Mouse (Mus musculus) mouse embryonic stem cell (cell line): ENCODE measurements at regions not wholly inside any gene's neighbourhood (a gene's known extent, or its start where the extent isn't known, plus 50 kb on each side); places are given as distances from the start of the nearest gene placed in this dataset.

Source experiments
- in situ Hi-C, 2 experiments: fragments of 300-500 bp; cut with MboI; formaldehyde crosslinking; loops; 1 replicate in 1 of 2; 3 replicates in 1 of 2; pipeline ENCODE4 v1.14.3; 2019 to 2020; ENCODE audit warnings: low sequenced_read_pairs in 2 of 2, low pct_unique_long_range_greater_than_20kb in 1 of 2, mixed read lengths in 1 of 2; ENCODE audit not compliant: unreplicated experiment in 1 of 2

DNA sequence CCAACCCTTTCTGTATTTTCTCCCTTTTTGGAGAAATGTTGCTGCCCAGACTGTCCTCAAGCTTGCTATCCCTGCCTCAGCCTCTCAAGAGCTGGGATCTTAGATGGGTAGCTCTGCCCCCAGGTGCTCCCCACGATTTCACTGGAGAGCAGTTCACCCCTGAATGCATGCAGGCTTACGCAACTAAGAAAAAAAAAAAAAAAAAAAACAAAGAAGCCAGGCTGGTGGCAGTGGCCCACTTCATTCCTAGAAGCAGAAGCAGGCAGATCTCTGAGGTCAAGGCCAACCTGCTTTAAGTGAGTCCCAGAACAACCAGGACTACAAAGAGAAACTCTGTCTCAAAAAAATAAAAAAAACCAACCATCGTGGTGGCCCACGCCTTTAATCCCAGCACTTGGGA lies 51.2 kb upstream of the Fbxo11 start:
- in situ Hi-C loops = no loop called here

DNA sequence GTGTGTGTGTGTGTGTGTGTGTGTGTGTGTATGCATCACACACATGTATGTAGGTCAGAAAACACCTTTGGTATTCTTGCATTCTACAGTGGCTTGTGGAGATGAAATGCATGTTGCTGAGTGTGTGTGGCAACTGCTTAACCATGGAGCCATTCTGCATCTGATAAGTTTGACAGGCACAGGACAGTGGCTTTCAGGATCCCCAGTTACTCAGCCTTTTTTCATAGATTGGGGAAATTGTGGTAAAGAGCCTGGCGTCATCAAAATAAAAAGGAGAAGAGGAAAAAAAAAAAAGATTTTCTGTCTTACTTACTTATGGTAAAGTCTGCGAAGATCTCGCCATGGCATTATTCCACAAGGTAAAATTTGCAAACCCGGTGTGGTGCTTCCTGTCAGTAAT lies 53.6 kb upstream of the Fbxo11 start:
- in situ Hi-C loops = no loop called here

DNA sequence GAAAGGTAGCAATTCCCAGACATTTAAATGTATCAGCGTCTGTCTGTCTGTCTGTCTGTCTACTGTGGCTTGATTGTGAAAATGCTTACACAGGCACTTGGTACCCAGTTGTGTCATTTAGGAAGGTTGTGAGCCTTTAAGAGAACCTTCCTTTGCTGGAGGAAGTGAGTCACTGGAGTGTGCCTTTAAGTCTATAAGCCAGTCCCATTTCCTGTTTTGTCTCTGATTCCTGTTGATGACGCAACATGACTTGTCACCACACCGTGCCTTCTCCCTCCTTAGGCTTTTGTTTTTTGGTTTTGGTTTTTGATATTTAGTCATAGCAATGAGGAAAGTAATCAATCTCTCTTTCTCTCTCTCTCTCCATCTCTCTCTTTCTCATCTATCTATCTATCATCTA lies 58.6 kb upstream of the Fbxo11 start:
- in situ Hi-C loops = no loop called here

DNA sequence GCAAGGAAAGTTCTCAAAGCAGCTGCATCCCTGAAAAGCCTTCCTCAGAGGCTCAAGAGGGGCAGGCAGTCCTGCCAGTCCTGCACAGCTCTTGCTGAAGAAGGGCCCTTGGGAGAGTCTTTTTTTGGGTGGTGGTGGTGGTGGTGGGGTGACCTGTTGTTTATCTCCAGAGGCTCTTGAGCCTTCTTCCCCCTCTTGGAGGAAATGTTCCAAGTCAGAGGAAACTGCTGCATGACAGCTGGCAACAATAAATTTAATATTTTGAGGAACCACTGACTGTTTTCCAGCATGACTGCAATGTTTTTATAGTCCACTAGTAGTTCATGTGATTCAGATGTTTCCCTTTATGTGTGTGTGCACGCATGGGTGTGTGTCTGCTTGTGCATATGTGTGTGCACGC lies 62.0 kb upstream of the Fbxo11 start:
- in situ Hi-C loops = no loop called here

DNA sequence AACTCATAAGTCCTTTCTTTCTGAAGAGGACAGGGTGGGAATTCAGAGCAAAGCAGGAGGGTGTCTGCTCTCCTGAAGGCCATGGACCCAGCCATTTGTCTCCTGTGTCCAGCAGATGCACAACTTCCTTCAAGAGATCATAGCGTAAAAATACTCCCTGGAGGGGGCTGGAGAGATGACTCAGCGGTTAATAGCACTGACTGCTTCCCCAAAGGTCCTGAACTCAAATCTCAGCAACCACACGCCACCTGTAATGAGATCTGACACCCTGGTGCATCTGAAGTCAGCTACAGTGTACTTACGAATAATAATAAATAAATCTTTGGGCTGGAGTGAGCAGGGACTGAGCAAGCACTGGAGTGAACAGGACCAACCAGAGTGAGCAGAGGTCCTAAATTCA lies 66.2 kb upstream of the Fbxo11 start:
- in situ Hi-C loops = no loop called here

DNA sequence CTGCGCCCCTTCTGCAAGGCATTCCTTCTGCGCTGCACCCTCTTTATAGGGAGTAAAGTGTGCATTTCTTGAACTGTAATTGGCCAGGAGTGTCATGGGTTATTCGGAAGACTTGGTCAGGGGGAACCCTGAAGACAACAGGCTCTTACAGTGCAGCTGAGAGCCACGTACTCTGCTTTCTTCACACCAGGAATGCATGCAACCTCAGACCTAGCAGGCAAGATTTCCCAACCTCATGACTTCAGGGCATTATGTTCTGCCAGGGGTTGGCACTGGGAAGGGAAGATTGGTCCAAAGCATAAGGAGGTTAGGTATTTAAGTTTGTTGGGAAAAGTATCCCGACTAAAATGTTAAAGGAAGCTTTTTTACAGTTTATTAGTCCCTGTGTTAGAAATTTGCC lies 66.9 kb upstream of the Fbxo11 start:
- in situ Hi-C loops = no loop called here

DNA sequence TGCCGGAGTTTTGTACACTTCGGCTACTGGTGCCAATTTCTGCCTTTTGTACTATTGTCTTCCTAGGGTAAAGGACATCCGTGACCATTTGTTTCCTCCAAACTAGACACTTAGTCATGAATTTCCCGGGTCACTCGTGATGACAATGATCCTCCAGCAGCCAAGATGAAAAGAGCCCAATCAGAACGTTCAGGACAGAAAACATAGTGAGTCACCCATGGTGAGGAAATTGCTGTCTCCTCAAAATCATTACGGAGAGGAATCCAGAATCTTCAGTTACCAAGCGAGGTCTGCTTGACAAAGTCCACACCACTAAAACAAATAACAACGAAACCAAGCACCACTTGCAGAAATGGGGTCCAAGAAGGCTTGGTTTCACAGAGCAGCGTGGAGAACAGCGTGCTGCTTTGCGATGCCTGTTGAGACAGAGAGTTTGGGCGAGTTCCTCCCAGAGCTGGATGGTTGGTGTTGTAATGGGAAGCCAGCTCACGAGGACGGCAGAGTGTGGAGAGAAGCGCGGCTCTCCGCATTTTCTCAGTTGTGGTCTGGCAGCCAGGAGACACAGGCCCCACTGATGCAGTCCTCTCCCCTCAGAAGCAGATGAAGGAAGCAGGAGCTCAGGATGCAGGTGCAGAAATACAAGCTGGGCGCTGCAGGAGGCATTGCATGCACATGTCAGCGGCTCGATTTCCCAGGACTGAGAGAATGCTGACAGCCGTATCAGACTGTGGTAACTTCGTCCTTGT lies 67.7 kb upstream of the Fbxo11 start:
- in situ Hi-C loops = no loop called here

DNA sequence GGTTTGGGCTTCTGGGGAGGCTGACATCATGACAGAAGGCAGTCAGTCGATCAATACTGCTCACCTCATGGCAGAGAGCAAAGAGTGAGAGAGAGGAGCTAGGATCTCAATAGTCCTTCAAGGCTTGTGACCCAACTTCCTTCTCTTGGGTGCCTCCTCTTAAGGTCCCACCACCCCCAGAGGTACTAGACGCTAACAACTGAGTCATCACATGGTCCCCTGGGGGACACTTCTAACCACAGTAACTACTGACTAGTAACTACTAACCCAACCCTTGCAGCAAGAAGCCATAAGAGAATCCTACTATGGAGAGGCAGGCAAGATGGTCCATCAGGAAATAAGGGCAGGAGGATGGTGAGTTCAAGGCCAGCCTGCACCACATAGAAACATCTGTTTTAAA lies 69.5 kb upstream of the Fbxo11 start:
- in situ Hi-C loops = no loop called here

DNA sequence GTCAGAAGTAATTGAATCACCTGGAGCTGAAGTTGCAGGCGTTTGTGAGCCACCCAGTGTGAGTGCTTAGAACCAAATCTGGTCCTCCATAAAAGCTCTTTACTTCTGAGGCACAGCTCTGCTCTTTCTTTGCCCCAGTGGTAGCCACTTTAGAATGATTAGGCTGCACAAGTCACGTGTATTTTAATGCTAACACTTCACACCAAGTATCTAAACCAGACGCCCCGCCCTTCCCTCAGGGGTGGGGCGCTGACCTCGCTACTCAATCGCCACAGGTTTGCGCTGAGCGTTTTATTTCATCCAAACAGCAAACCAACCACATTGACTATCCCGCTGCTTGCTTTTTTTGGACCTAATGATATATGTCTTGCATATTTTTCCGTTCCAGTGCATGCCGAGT lies 76.4 kb upstream of the Fbxo11 start:
- in situ Hi-C loops = no loop called here

DNA sequence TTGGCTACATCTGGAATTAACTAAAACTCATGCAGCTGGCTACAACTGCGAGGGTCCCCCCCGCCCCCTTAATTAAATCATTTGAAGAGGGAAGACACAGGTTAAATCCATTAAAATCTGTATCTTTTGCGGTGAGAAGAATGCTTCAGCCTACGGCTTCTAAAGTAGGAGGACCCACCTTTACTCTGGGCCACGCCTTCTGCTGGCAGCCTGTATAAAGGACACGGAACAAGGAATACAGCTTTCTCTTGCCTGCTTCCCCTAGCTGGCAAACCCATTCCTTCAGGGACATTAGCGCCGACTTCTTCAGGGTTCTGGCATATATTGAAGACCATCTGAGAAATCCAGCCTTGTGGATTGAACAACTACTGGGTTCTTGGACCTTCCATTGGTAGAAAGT lies 76.9 kb upstream of the Fbxo11 start:
- in situ Hi-C loops = no loop called here

DNA sequence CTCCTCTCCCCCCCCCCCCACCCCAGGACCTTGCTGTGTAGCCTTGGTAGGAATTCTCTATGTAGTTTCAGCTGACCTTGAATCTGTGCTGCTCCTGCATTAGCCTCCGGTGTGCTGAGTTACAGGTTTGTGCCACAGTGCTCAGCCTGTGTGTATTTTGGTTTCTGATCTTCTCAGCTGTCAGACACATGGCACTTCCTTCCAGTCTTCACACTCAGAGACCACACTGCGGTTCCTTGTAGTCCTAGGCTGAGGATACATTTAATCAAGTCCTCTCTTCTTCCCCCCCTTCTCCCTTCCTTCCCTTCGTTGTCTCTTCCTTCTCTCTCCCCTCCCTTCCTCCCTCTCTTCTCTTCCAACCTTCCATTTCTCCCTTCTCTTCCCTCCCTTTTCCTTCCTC lies 77.7 kb upstream of the Fbxo11 start:
- in situ Hi-C loops = no loop called here

DNA sequence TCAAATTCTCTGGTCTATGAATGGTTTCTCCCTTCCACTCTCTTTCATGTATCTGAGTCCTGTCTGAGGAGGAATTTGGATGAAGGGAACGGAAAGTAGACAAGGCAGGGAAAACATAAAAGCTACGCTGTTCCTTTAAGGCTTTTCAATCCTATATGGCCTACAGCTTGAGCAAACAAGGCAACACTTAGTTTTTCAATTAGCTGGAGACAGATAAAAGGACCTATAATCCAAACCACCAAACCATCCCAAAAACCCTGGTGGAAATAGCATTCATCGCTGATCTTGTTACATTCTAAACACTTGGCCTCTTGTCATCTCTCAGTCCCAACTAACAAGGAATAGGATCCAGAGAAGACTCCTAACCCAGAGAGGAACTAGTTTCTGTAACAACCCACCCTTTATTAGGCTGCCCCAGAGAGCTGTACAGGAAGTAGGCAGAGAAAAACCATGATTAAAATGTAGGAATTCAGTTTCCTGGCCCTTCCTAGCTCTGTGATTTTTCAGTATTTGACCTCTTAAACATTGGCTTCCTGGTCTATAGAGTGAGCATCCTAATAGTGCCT lies 78.4 kb upstream of the Fbxo11 start:
- in situ Hi-C loops = no loop called here

DNA sequence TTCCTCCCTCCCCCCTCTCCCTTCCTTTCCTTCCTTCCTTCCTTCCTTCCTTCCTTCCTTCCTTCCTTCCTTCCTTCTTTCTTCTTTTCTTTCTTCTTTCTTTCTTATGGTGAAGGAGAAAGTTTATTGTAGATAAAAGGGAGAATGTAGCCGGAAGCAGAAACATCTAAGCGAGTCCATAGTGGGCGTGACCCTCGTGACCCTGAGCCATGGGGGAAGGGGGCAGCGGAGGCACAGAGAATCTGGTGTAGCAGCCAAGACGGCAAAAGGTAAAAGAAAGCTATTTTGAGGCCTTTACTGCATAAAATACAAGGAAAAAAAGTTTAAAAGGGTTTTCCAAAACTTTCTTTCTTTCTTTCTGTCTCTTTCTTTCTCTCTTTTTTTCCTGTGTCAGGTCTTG lies 93.5 kb upstream of the Fbxo11 start:
- in situ Hi-C loops = no loop called here

DNA sequence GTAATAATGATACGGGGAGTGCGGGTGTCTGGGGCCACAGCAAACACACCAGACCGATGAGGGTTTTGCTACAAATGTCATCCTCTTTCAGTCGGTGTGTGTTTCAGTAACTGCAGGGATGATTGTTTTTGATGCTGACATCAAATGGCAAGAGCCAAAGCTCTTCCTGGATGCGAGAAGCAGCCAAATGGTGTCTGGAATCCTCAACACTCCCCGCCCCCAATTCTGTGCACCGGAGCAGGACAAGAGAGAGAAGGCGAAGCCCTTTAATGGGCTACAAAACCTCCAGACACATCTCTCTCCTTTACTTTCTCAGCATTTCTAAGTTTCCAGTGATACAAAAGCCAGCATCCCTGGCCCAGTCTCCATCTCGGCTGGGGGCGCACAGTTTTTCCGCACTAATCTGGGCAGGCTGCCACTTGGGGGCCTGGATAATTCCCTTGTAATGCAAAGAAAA lies 94.1 kb upstream of the Fbxo11 start:
- in situ Hi-C loops = no loop called here

DNA sequence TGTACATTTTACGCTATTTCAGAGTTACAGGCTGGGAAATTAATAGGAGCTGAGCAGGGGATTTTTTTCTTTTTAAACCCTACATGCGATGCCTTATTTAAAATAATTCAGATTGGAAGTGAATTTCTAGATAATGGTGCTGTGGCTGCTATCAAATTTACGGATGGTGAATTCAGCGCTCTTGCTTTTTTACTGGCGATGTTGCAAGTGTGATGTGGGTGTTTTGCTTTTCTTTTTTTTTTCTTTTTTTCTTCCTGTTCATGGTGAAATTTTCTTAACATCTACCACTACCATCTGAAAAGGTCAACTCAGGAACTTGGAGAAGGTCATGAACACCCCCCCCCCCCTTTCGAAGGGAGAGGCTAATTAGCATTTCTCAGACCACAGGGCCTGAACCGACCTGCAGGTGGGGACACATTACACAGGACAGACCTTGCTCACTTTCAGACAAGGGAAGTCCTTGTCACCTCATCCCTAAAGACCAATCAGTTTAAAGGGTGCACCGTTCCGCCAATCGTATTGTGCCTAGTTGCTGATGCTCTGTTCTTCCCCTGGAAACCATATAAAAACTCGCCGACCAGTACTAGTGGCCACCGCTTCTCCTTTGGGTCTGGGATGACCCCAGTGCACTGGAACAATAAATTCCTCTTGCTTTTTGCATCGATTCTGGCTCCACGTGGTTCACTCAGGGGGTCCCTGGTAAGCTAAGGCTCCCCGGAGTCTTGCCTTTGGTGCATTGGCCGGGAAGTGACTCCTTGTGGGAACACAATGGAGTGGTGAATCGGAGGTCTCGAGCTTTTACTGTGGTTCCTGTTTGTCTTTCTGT lies 95.0 kb upstream of the Fbxo11 start:
- in situ Hi-C loops = no loop called here

DNA sequence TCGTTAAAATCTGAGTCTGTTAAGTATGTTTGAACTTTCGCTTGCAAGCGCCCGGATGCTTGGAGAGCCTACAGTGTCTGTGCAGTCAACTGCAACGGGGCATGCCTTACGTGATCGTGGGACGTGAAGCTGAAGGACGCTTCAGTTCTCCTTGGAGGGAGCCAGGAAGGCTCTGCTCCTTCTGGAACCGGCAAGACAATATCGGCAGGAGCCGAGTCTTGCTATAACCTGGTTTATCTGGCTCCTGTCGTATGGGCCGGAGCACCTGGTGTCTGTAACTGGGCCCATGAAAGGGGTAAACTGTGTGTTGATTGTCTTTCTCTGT lies 95.5 kb upstream of the Fbxo11 start:
- in situ Hi-C loops = no loop called here

DNA sequence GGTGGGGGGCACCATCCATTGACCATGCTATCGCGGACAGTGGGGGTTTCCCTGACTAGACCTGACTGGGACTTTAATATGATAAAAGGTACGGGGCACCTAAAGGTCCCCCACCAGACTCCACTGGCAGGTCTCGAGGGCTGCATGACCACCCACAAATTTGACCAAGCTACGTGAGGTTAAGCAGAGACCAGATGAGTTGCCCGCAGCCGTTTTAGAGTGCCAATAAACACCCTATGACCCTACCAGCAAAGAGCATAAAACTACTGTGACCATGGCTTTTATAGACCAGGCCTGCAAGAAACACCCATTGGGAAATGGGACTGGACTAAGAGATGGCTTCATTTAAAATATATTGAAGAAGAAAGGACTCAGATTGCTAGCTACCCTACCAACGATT lies 96.7 kb upstream of the Fbxo11 start:
- in situ Hi-C loops = no loop called here

DNA sequence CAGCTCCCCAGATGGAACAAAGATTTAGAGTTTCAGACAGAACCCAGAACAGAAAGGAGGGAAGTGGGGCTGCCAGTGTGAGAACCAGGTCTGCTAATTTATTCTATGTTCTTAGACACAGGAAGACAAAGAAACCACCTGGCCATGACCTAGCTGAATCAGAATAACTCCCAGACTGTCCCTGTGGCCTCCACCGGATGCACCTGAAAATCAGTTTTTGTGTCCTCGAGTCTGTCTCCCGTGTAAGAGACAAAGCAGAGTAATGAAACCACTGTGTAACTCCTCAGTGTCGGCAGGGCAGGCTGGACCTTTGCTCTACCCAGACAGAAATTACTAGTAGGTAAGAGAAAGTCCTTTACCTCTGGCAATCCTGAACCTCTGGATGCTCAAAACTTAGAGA lies 99.7 kb upstream of the Fbxo11 start:
- in situ Hi-C loops = no loop called here

DNA sequence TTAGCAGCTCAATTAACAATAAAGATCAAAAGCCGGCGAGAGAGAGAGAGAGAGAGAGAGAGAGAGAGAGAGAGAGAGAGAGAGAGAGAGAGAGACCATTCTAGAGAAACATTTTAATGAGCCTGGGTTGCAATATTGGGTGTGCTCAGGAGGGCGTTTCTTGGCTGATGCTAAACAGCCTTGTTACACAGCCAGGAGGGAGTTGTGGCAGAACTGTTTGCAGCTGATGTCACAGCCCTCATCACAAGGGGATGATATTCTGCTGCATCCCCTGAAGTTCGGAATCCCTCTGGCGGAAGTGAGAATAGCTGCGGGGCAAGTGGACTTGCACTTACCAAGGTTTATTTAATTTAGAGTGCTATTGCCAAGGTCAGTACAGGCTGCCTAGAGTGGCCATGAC lies 100.7 kb upstream of the Fbxo11 start:
- in situ Hi-C loops = no loop called here
